Mouse (Mus musculus) kidney, embryonic 16.5 days (tissue): ENCODE measurements around the gene Hs3st6. TPM values are rescaled to one million over a fixed set of nuclear protein-coding genes. Genes with fewer than 3 reads are reported as not detected.

Experiments
- ATAC-seq: fragments of 200-750 bp; cut with Nextera tagmentation; 2 replicates; pipeline ENCODE4 v1.8.0; 2017; ENCODE audit warnings: moderate TSS enrichment; ENCODE audit not compliant: low FRiP score, low TSS enrichment
- H3K27ac ChIP-seq: fragments of 300-500 bp; sonication (generic); 2 replicates; pipeline ENCODE4 v1.5.1; 2014; ENCODE audit warnings: low read length
- H3K27me3 ChIP-seq: fragments of 300-500 bp; sonication (generic); 2 replicates; pipeline ENCODE4 v1.6.1; 2014; ENCODE audit warnings: low read length, control low read depth, mixed read lengths; ENCODE audit not compliant: insufficient read depth
- H3K36me3 ChIP-seq: fragments of 300-500 bp; sonication (generic); 2 replicates; pipeline ENCODE4 v1.6.1; 2014; ENCODE audit warnings: low read length, control low read depth, mixed read lengths; ENCODE audit not compliant: insufficient read depth
- H3K4me1 ChIP-seq: fragments of 300-500 bp; sonication (generic); 2 replicates; pipeline ENCODE4 v1.6.1; 2014; ENCODE audit warnings: low read length, control low read depth, mixed read lengths; ENCODE audit not compliant: insufficient read depth
- H3K4me2 ChIP-seq: fragments of 300-500 bp; sonication (generic); replicated peaks from 2 replicates; pipeline ENCODE4 v1.6.1; 2014; ENCODE audit warnings: low read depth, low read length
- H3K4me3 ChIP-seq: fragments of 300-500 bp; sonication (generic); 2 replicates; pipeline ENCODE4 v1.5.1; 2014; ENCODE audit warnings: mild to moderate bottlenecking, low read length
- H3K9ac ChIP-seq: fragments of 300-500 bp; sonication (generic); replicated peaks from 2 replicates; pipeline ENCODE4 v1.6.1; 2014; ENCODE audit warnings: low read length
- H3K9me3 ChIP-seq: fragments of 300-500 bp; sonication (generic); 2 replicates; pipeline ENCODE4 v1.6.1; 2016; ENCODE audit warnings: low read length, control low read depth
- WGBS: fragments of 180-500 bp; shearing (Covaris S2); extraction: QIAGEN DNeasy Blood & Tissue Kit; methylation state at CpG from one replicate; pipeline ENCODE4 v1.1.7; 2014; 5-methylcytosine and 5-hydroxymethylcytosine counted together
- polyA plus RNA-seq: library from polyadenylated mRNA; unstranded; fragments of >200 nt; fragmentation: Nextera tagmentation; extraction: Ambion mirVana; gene quantifications from 2 replicates; pipeline ENCODE4 v1.2.1, GENCODE M21; 2015

The Hs3st6 gene
- polyA plus RNA-seq, 1 experiment from 2014 or later = 23.0 TPM

- H3K4me1 ChIP-seq = peaks cover 63% of the 10 kb centered on the region
- H3K27ac ChIP-seq = peak overlapping the region; percentile 90
- peak overlapping the region; percentile 33 for H3K4me2 ChIP-seq
- 28% methylated on average over 21 of the region's 22 CpGs for WGBS
- ATAC-seq = peak; percentile 60
- H3K27me3 ChIP-seq = no peaks in the 10 kb centered on the region
- H3K4me3 ChIP-seq = no peak overlapping the region
- H3K36me3 ChIP-seq = no peaks in the 10 kb centered on the region
- peak overlapping the region; percentile 44 for H3K9ac ChIP-seq
- no peaks in the 10 kb centered on the region for H3K9me3 ChIP-seq
Observed at GRCm38 (mm10) chr17:24765016-24765905, 12.5 kb downstream of the Hs3st6 start.

DNA sequence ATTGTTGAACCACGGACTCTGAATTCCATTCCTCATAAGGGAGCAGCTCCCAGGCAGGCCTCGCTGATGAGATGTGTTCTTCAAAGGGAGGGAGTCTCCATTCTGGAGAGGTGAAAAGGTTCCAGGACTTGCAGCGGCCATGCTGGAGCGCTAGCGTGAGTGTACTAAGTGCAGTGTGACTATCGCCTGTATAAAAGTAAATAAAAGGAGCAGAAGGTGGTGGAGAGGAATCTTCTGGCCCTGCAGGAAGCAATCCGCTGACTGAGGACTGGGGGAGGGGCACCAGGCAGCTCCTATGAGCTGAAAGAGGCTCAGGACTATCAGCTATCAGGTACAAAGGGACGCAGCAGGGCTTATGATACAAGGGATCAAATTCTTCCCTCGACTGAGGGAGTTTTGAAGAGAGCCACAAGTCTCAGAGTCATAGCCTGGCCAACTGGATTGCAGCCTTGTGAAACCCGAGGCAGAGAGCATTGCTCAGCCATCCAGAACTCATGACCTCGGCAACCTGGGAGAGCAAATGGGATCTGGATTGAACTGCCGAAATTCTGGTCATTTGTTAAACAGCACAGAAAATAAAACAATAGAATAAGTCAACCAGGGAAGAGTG is 13.6 kb downstream of the Hs3st6 start:
- ATAC-seq = peak; percentile 78
- H3K9ac ChIP-seq = no peak overlapping the region
- no peak overlapping the region for H3K4me3 ChIP-seq
- peaks cover 62% of the 10 kb centered on the region for H3K4me1 ChIP-seq
- no peaks in the 10 kb centered on the region for H3K9me3 ChIP-seq
- WGBS = 10% methylated on average over 12 of the region's 12 CpGs
- H3K27me3 ChIP-seq = no peaks in the 10 kb centered on the region
- H3K4me2 ChIP-seq = no peak overlapping the region; the same call in 1 of the 2 replicates
- H3K36me3 ChIP-seq = no peaks in the 10 kb centered on the region
- peak overlapping the region; percentile 90 for H3K27ac ChIP-seq

DNA sequence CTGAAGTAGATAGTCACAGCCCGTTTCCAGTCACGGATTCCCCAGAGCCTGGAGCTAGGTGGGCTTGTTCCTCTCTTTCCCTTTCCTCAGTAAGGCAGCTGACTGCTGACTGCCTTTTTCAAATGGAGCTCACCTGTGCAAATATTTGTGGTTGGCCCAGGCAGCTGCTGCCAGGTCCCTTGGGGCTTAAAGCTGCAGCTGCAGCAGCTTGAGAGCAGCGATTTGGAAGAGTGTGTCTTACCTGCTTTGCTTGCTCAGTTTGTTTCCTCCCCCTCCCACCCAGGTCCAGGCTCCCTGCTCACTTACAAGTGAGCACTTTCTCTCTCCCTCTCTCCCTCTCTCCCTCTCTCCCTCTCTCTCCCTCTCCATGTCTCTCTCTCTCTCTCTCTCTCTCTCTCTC is 16.4 kb downstream of the Hs3st6 start:
- ATAC-seq = no peak
- peaks cover 6% of the 10 kb centered on the region for H3K9me3 ChIP-seq
- peaks cover 48% of the 10 kb centered on the region for H3K4me1 ChIP-seq
- WGBS = 41% methylated on average over 3 of the region's 3 CpGs
- no peak overlapping the region for H3K9ac ChIP-seq
- H3K4me3 ChIP-seq = no peak overlapping the region
- no peaks in the 10 kb centered on the region for H3K27me3 ChIP-seq
- H3K36me3 ChIP-seq = no peaks in the 10 kb centered on the region
- H3K4me2 ChIP-seq = no peak overlapping the region
- H3K27ac ChIP-seq = no peak overlapping the region

DNA sequence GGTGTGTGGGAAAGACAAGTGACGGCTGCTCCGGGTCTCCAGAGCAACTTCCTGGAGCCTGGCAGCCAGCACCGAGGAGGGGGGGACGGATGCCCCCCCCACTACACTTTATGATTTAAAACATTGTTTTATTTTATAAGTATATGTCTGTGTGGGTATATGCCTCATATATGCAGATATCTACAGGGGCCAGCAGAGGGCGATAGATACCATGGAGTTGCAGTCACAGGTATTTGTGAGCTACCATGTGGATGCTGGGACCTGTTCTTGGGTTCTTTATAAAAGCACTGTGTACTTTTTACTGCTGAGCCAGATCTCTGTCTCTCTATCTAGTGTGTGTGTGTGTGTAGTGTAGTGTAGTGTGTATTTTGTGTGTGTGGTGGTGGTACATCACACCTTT is 20.5 kb downstream of the Hs3st6 start:
- Histone ChIP-seq H3K4me2 (no peak overlapping the region), H3K27me3 (no peaks in the 10 kb centered on the region), H3K4me1 (peaks cover 9% of the 10 kb centered on the region; the same call in 1 of the 2 replicates), H3K4me3 (no peak overlapping the region), H3K27ac (no peak overlapping the region), H3K9me3 (peaks cover 6% of the 10 kb centered on the region), H3K9ac (no peak overlapping the region), H3K36me3 (no peaks in the 10 kb centered on the region)
- WGBS = 89% methylated on average over 5 of the region's 5 CpGs
- ATAC-seq = no peak

DNA sequence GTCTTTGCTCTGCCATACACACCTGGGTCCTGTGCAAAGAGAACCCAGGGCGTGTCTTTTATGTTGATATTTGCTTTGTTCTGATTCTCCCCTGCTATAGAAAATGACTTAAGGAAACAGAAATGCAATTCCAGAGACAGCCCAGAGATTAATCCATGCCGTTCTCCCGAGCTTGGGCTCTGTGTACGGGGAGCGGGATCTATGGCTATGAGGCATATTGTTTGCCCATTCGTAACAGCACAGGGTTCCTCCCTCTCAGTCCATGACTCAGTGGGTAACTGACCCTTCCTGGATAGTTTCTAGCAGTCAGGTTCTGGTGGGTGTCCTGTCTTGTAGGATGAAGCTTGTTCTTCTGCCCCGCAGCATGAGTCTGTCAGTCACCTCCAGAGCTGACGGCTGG is 22.4 kb downstream of the Hs3st6 start:
- 80% methylated on average over 8 of the region's 8 CpGs for WGBS
- Histone ChIP-seq H3K4me1 (no peaks in the 10 kb centered on the region), H3K9me3 (peaks cover 6% of the 10 kb centered on the region), H3K4me2 (no peak overlapping the region), H3K27me3 (no peaks in the 10 kb centered on the region), H3K9ac (no peak overlapping the region), H3K36me3 (no peaks in the 10 kb centered on the region), H3K27ac (no peak overlapping the region), H3K4me3 (no peak overlapping the region)
- no peak for ATAC-seq

DNA sequence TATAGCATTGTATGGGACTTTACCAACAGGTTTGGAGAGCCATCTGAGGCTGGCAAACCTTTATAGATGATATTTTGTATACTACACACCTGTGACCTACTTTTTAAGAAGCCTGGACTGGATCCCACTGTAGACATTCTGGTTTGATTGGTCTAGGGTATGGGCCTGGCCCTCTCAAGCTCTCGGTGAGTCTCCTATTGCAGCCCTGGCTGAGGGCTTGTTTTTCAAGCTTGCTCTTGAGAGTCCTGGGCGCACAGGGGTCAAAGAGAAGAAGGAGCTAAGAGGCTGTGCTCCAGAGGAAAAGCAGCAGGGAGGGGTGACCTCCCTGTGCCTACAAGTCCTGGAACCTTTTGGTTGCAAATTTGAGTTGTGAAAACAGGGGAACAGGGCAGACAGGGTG is 24.3 kb downstream of the Hs3st6 start:
- H3K4me2 ChIP-seq = no peak overlapping the region
- no peak overlapping the region for H3K4me3 ChIP-seq
- WGBS = 56% methylated on average over 2 of the region's 2 CpGs
- H3K9me3 ChIP-seq = peaks cover 6% of the 10 kb centered on the region
- H3K27me3 ChIP-seq = no peaks in the 10 kb centered on the region
- ATAC-seq = no peak
- no peaks in the 10 kb centered on the region for H3K4me1 ChIP-seq
- H3K27ac ChIP-seq = no peak overlapping the region
- no peaks in the 10 kb centered on the region for H3K36me3 ChIP-seq
- no peak overlapping the region for H3K9ac ChIP-seq

DNA sequence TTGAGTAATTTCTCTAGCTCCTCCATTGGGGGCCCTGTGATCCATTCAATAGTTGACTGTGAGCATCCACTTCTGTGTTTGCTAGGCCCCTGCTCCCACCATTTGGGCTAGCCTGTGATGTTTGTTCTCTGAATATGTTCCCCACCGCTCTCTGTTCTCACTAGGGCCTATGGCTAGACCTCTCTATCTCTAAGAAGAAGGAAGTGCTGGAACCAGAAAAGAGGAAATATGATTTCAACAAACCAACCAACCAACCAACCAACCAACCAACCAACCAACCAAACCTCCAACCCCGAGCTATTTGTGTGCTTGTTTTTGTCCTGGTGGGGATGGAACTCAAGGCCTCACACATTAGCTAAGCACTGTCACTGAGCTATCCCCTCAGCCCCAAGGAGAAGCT is 28.0 kb downstream of the Hs3st6 start:
- H3K4me3 ChIP-seq = no peak overlapping the region
- H3K4me2 ChIP-seq = no peak overlapping the region
- WGBS = 84% methylated on average over 2 of the region's 2 CpGs
- no peak overlapping the region for H3K27ac ChIP-seq
- H3K27me3 ChIP-seq = no peaks in the 10 kb centered on the region
- no peaks in the 10 kb centered on the region for H3K4me1 ChIP-seq
- H3K9me3 ChIP-seq = no peaks in the 10 kb centered on the region
- no peaks in the 10 kb centered on the region for H3K36me3 ChIP-seq
- no peak for ATAC-seq
- H3K9ac ChIP-seq = no peak overlapping the region

DNA sequence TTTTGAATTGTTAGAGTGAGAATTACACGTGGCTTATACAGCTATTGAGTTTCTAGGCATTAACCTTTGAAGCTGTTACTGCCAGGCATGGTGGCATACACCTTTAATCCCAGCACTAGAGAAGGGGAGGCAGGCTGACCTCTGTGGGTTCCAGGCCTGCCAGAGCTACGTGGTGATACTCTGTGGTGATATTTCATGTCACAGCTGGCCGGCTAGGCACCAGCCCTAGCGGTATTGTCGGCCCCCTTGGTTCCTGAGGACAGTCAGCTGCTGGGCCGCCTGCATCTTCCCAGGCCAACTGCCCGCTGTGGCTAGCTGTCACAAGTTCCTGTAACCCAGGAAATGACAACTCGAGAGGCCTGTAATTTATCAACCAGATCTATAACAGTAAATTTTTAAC is 39.4 kb downstream of the Hs3st6 start:
- no peak overlapping the region for H3K27ac ChIP-seq
- H3K4me3 ChIP-seq = no peak overlapping the region
- no peaks in the 10 kb centered on the region for H3K9me3 ChIP-seq
- no peaks in the 10 kb centered on the region for H3K36me3 ChIP-seq
- H3K9ac ChIP-seq = no peak overlapping the region
- no peak for ATAC-seq
- 24% methylated on average over 8 of the region's 8 CpGs for WGBS
- H3K4me2 ChIP-seq = no peak overlapping the region
- no peaks in the 10 kb centered on the region for H3K4me1 ChIP-seq
- no peaks in the 10 kb centered on the region for H3K27me3 ChIP-seq

GRCm38 (mm10) chr17:24794791-24795190 is 42.0 kb downstream of the Hs3st6 start:
- no peaks in the 10 kb centered on the region for H3K4me1 ChIP-seq
- no peaks in the 10 kb centered on the region for H3K9me3 ChIP-seq
- H3K27me3 ChIP-seq = no peaks in the 10 kb centered on the region
- H3K4me3 ChIP-seq = no peak overlapping the region
- no peak overlapping the region for H3K27ac ChIP-seq
- no peak overlapping the region for H3K4me2 ChIP-seq
- WGBS = 42% methylated on average over 12 of the region's 12 CpGs
- ATAC-seq = no peak
- H3K36me3 ChIP-seq = no peaks in the 10 kb centered on the region
- no peak overlapping the region for H3K9ac ChIP-seq

- no peaks in the 10 kb centered on the region for H3K9me3 ChIP-seq
- no peak overlapping the region for H3K9ac ChIP-seq
- no peaks in the 10 kb centered on the region for H3K4me1 ChIP-seq
- H3K36me3 ChIP-seq = no peaks in the 10 kb centered on the region
- H3K4me3 ChIP-seq = no peak overlapping the region
- H3K27ac ChIP-seq = no peak overlapping the region
- ATAC-seq = no peak
- 61% methylated on average over 3 of the region's 3 CpGs for WGBS
- no peaks in the 10 kb centered on the region for H3K27me3 ChIP-seq
- H3K4me2 ChIP-seq = no peak overlapping the region
Observed at GRCm38 (mm10) chr17:24796969-24797368, 44.2 kb downstream of the Hs3st6 start.
